Mouse (Mus musculus): ENCODE results near the gene Gm13693. TPM values are rescaled to one million over a fixed set of nuclear protein-coding genes. Genes with fewer than 3 reads are reported as not detected.
"Not testable (repeated sequence)": the region's sequence is repeated elsewhere in the genome, so short reads cannot be mapped to it uniquely, and the experiment has no call there.

Gm13693 gene
- polyA plus RNA-seq, 1 experiment from 2014 or later = not detected

GRCm38 (mm10) chr2:83994526-83994925 lies 33.2 kb downstream of the Gm13693 start:
- not testable (repeated sequence) for H3K4me3 ChIP-seq; H3K27ac ChIP-seq (replicated peaks); H3K9ac ChIP-seq (replicated peaks); H3K27me3 ChIP-seq; ATAC-seq (ENCODE audit: low FRiP score, low read depth); H3K4me1 ChIP-seq; H3K9me3 ChIP-seq; H3K4me2 ChIP-seq (replicated peaks); H3K36me3 ChIP-seq
- WGBS = 94% methylated on average over 2 of the region's 3 CpGs

DNA sequence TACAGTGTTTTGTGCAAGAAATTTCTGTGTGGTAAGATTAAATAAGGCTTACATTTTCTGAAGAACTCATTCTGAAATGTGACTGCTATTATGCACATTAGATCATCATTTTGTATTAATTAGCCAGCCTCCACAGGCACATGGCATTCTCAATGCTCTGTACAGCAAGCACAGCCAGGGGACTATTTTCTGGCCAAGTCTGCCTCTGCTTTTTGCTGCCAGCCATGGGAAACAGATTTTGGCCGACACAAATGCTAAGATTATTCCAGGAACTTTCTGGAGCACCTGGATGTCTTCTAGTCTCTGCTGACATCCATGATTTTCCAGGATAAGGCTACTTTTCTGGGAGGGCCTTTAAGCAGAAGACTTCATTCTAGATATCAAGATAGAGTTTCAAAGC lies 47.6 kb downstream of the Gm13693 start:
- Histone ChIP-seq H3K4me2 (replicated peaks) (no peak overlapping the region), H3K27me3 (no peaks in the 10 kb centered on the region), H3K9ac (replicated peaks) (no peak overlapping the region), H3K36me3 (no peaks in the 10 kb centered on the region), H3K4me1 (no peaks in the 10 kb centered on the region), H3K4me3 (no peak overlapping the region), H3K27ac (replicated peaks) (no peak overlapping the region), H3K9me3 (no peaks in the 10 kb centered on the region)
- WGBS = 79% methylated on average over 1 of the region's 1 CpGs
- ATAC-seq (ENCODE audit: low FRiP score, low read depth) = no peak

DNA sequence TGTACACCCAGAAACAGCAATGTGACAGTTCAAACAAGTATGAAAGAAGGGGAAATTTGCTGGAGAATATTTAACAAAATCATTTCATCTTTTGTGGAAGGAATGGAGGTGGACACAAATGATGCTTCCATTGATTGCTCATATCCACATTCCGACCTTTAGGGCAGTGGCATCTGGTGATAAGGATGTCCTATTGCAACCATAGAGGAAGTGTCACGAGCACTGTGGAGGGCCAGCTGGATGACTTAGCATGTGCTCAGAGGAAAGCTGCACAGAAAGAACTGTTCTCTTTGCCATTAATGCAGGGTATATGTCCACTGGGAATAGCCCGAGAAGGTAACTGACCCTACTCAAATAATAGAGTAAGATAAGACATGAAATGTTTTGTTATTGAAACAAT lies 48.5 kb downstream of the Gm13693 start:
- H3K4me3 ChIP-seq = no peak overlapping the region
- WGBS = 81% methylated on average over 3 of the region's 3 CpGs

More for the DNA sequence above, 48.5 kb downstream of the Gm13693 start:
- H3K4me1 ChIP-seq = no peaks in the 10 kb centered on the region
- no peak overlapping the region for H3K4me2 ChIP-seq (replicated peaks)
- H3K27ac ChIP-seq (replicated peaks) = no peak overlapping the region
- no peak overlapping the region for H3K9ac ChIP-seq (replicated peaks)
- no peak for ATAC-seq (ENCODE audit: low FRiP score, low read depth)
- H3K27me3 ChIP-seq = no peaks in the 10 kb centered on the region
- H3K9me3 ChIP-seq = no peaks in the 10 kb centered on the region
- H3K36me3 ChIP-seq = no peaks in the 10 kb centered on the region

Other genes with a start within 250 kb of the Gm13693 start
- gene Itgav, start 237.1 kb upstream of the Gm13693 start, polyA plus RNA-seq (2016; fragmentation: Nextera tagmentation; extraction: Ambion mirVana) = 36.1 and 42.2 TPM in 2 replicates
- gene Fam171b, start 148.9 kb upstream of the Gm13693 start, polyA plus RNA-seq (2016; fragmentation: Nextera tagmentation; extraction: Ambion mirVana) = 62.9 and 66.2 TPM in 2 replicates
- gene Zswim2, start 20.3 kb upstream of the Gm13693 start, polyA plus RNA-seq (2016; fragmentation: Nextera tagmentation; extraction: Ambion mirVana) = not detected in 2 replicates
- gene Gm13698, start 5.8 kb upstream of the Gm13693 start, polyA plus RNA-seq (2016; fragmentation: Nextera tagmentation; extraction: Ambion mirVana) = not detected in 2 replicates
- not detected in 2 replicates for gene Gm13695, start 5.8 kb downstream of the Gm13693 start, polyA plus RNA-seq (2016; fragmentation: Nextera tagmentation; extraction: Ambion mirVana)
- not detected in 2 replicates for gene Gm13696, start 11.6 kb downstream of the Gm13693 start, polyA plus RNA-seq (2016; fragmentation: Nextera tagmentation; extraction: Ambion mirVana)
- gene Gm13694, start 17.4 kb downstream of the Gm13693 start, polyA plus RNA-seq (2016; fragmentation: Nextera tagmentation; extraction: Ambion mirVana) = not detected in 2 replicates
- not detected in 2 replicates for gene Gm13697, start 23.2 kb downstream of the Gm13693 start, polyA plus RNA-seq (2016; fragmentation: Nextera tagmentation; extraction: Ambion mirVana)
- not detected in 2 replicates for gene Gm13691, start 29.1 kb downstream of the Gm13693 start, polyA plus RNA-seq (2016; fragmentation: Nextera tagmentation; extraction: Ambion mirVana)

Measured in midbrain, embryonic 12.5 days (tissue).